10 mouse cellular contexts compared by ENCODE assay signal in the genomic region with DNA sequence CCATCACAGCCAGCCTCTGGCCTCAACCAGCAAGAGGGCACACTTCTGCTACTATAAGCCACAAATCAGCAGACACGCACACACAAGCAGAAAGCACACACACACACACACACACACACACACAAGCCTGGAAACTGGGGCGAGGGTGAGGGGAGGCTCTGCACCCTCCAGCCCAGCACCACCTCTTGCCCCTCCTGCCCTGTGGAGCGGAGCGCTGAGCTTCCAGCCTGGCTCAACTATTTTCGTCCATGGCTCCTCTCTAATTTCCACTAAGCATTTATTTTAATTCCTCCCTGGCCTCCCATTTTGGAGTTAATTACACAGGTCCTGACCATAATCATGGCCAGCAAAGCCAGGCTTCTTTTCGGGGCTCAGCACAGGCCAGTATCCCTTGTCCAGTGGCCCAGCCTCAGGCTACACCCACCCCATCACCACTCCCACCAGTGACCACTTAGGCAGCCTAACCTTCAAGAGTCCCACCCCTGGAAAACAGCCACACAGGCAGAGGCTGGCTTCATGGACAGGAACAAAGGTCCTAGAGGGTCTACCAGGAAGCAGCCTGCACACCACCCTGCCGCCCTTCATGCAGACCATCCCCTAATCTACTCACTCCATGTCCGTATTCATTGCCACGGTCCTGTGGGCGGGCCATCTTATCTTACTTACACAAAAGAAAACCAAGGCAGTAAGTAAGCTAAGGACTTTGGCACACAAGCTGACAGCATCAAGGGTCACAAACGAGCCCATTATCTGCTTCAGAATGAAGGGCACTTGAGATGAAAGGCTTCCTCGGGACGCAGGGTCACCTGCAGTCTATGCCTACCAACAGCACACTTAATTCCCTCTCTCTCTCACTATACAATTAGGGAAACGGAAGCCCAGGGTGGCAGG. TPM values are rescaled to one million over a fixed set of nuclear protein-coding genes. Genes with fewer than 3 reads are reported as not detected.
DNase-seq lines count a peak whose midpoint lies in the region; ATAC-seq lines count a peak whose summit lies in the region.
"Had no signal": no experiment of that assay in that cellular context is flagged by ENCODE, and none has a peak within 500 bp of the region (broad histone marks: within the 10 kb centered on the region; RNA-seq: fewer than 3 reads in every experiment).

No protein-coding gene starts in this region.

- H3K9me3 ChIP-seq in kidney, embryonic 14.5 days (ENCODE audit: control insufficient read depth, low read length), result no peaks in the 10 kb centered on the region
- H3K9me3 ChIP-seq in intestine, embryonic 15.5 days, result no peaks in the 10 kb centered on the region

- no peaks in the 10 kb centered on the region for H3K27me3 ChIP-seq in kidney, embryonic 14.5 days (ENCODE audit: control insufficient read depth, insufficient read depth, low read length)
- no peaks in the 10 kb centered on the region for H3K27me3 ChIP-seq in intestine, embryonic 15.5 days (replicated peaks)

- no peaks in the 10 kb centered on the region for H3K36me3 ChIP-seq in kidney, embryonic 14.5 days (ENCODE audit: control insufficient read depth, insufficient read depth, low read length)
- H3K36me3 ChIP-seq in intestine, embryonic 15.5 days, result no peaks in the 10 kb centered on the region

- H3K4me1 ChIP-seq in kidney, embryonic 14.5 days (ENCODE audit: control insufficient read depth, insufficient read depth, low read length), result peaks cover 30% of the 10 kb centered on the region
- peaks cover 35% of the 10 kb centered on the region for H3K4me1 ChIP-seq in intestine, embryonic 15.5 days (replicated peaks)

- WGBS in kidney, embryonic 14.5 days, result 32% methylated on average over 14 of the region's 14 CpGs
- 47% methylated on average over 14 of the region's 14 CpGs for WGBS in intestine, embryonic 15.5 days

- no peak for DNase-seq in kidney, adult 8-10 months
- DNase-seq in ZHBTc4 (ENCODE audit: low read depth, low spot score), result peak; percentile 43
- DNase-seq in lung, postnatal 36 days, result peak; percentile 77
- DNase-seq in urinary bladder, postnatal 10 days (ENCODE audit: low spot score), result no peak
- no peak for DNase-seq in cerebellum, postnatal 36 days
- no peak for DNase-seq in right cerebral cortex, postnatal 25 days
- DNase-seq: cerebellum, postnatal 10 days; thymus, postnatal 36 days had no signal

- H3K4me3 ChIP-seq in kidney, embryonic 14.5 days (ENCODE audit: low read length), result no peak overlapping the region
- H3K4me3 ChIP-seq in intestine, embryonic 15.5 days (replicated peaks), result no peak overlapping the region

- H3K27ac ChIP-seq in kidney, embryonic 14.5 days (ENCODE audit: low read depth, low read length), result peak overlapping the region; percentile 32; the same call in 1 of the 2 replicates
- peak overlapping the region; percentile 73 for H3K27ac ChIP-seq in intestine, embryonic 15.5 days

- peak; percentile 79 for ATAC-seq in kidney, embryonic 14.5 days (ENCODE audit: low FRiP score, low TSS enrichment)
- peak; percentile 49 for ATAC-seq in intestine, embryonic 15.5 days

- no peak overlapping the region for H3K9ac ChIP-seq in kidney, embryonic 14.5 days (ENCODE audit: low read depth, low read length)
- H3K9ac ChIP-seq in intestine, embryonic 15.5 days, result no peak overlapping the region

- no peak overlapping the region for H3K4me2 ChIP-seq in kidney, embryonic 14.5 days (replicated peaks; ENCODE audit: low read depth, low read length)
- H3K4me2 ChIP-seq in intestine, embryonic 15.5 days (replicated peaks), result no peak overlapping the region

RNA-seq across cellular contexts. Expression of gene Vav2, which starts 37.3 kb away (rescaled TPM):
- polyA plus RNA-seq in kidney, embryonic 14.5 days (2014; fragmentation: Nextera tagmentation; extraction: Ambion mirVana), result 6.3 and 8.2 TPM in 2 replicates
- polyA plus RNA-seq in intestine, embryonic 15.5 days (2015; fragmentation: Nextera tagmentation; extraction: Ambion mirVana), result 5.4 and 6.1 TPM in 2 replicates

RNA-seq across cellular contexts. Expression of gene Brd3os, which starts 52.6 kb away (rescaled TPM):
- polyA plus RNA-seq in kidney, embryonic 14.5 days (2014; fragmentation: Nextera tagmentation; extraction: Ambion mirVana), result 10.4 and 12.0 TPM in 2 replicates
- 4.8 and 6.1 TPM in 2 replicates for polyA plus RNA-seq in intestine, embryonic 15.5 days (2015; fragmentation: Nextera tagmentation; extraction: Ambion mirVana)

Comparison
In these comparisons a context has a peak if more than half of its experiments do, and no peak if none do; other contexts are left out.
1. DNase-seq: peak in ZHBTc4 (single experiment) and lung, postnatal 36 days (single experiment); none in kidney, adult 8-10 months (0 of 2), urinary bladder, postnatal 10 days (single experiment), cerebellum, postnatal 36 days (0 of 2) and right cerebral cortex, postnatal 25 days (single experiment).